Mouse (Mus musculus) midbrain, embryonic 10.5 days (tissue): ENCODE data around the gene Calm3. TPM values are rescaled to one million over a fixed set of nuclear protein-coding genes. Genes with fewer than 3 reads are reported as not detected.
"Not testable (repeated sequence)": the region's sequence is repeated elsewhere in the genome, so short reads cannot be mapped to it uniquely, and the experiment has no call there.

Source experiments
- DNase-seq: peaks from one replicate; pipeline ENCODE4 v3.0.0-alpha.2; 2017; ENCODE audit warnings: low spot score
- H3K27ac ChIP-seq: fragments of 300-500 bp; sonication (generic); replicated peaks from 2 replicates; pipeline ENCODE4 v1.5.1; 2016; ENCODE audit warnings: mild to moderate bottlenecking
- H3K27me3 ChIP-seq: fragments of 300-500 bp; sonication (generic); 2 replicates; pipeline ENCODE4 v1.6.1; 2016; ENCODE audit warnings: low read depth, mild to moderate bottlenecking; ENCODE audit not compliant: poor library complexity, severe bottlenecking
- H3K36me3 ChIP-seq: fragments of 300-500 bp; sonication (generic); 2 replicates; pipeline ENCODE4 v1.6.1; 2016; ENCODE audit warnings: mild to moderate bottlenecking, moderate library complexity
- H3K4me1 ChIP-seq: fragments of 300-500 bp; sonication (generic); 2 replicates; pipeline ENCODE4 v1.6.1; 2016
- H3K4me3 ChIP-seq: fragments of 300-500 bp; sonication (generic); 2 replicates; pipeline ENCODE4 v1.5.1; 2016; ENCODE audit warnings: mild to moderate bottlenecking, moderate library complexity
- H3K9me3 ChIP-seq: fragments of 300-500 bp; sonication (generic); replicated peaks from 2 replicates; pipeline ENCODE4 v1.6.1; 2016; ENCODE audit warnings: mild to moderate bottlenecking
- WGBS: fragments of 180-500 bp; shearing (Covaris S2); methylation state at CpG from one replicate; pipeline ENCODE4 v1.1.7; 2016; 5-methylcytosine and 5-hydroxymethylcytosine counted together
- polyA plus RNA-seq: library from polyadenylated mRNA; unstranded; fragments of >200 nt; fragmentation: Nextera tagmentation; extraction: Ambion mirVana; gene quantifications from 2 replicates; pipeline ENCODE4 v1.2.1, GENCODE M21; 2016

Gene Calm3
- 174 and 180 TPM in 2 replicates for polyA plus RNA-seq

- Histone ChIP-seq H3K4me3 (peak within 1 kb of the TSS; percentile 97), H3K4me1 (peaks cover 39% of the 10 kb centered on the region), H3K27me3 (no peaks in the 10 kb centered on the region), H3K9me3 (no peaks in the 10 kb centered on the region), H3K36me3 (peaks cover 28% of the 10 kb centered on the region), H3K27ac (peak within 1 kb of the TSS; percentile 99)
- peak; percentile 100 for DNase-seq
- WGBS = 1% methylated on average over 64 of the region's 64 CpGs
Measured at GRCm38 (mm10) chr7:16924037-16924834, at the start of gene Calm3. TSS of gene Calm3 (minus strand) at chr7:16924114.

GRCm38 (mm10) chr7:16971160-16971559 is 47.2 kb upstream of the Calm3 start:
- peaks cover 6% of the 10 kb centered on the region; the same call in 1 of the 2 replicates for H3K9me3 ChIP-seq
- no peak overlapping the region for H3K4me3 ChIP-seq
- no peaks in the 10 kb centered on the region for H3K27me3 ChIP-seq
- H3K36me3 ChIP-seq = no peaks in the 10 kb centered on the region
- 86% methylated on average over 3 of the region's 3 CpGs for WGBS
- H3K27ac ChIP-seq = no peak overlapping the region
- peaks cover 4% of the 10 kb centered on the region; the same call in 1 of the 2 replicates for H3K4me1 ChIP-seq
- DNase-seq = no peak

DNA sequence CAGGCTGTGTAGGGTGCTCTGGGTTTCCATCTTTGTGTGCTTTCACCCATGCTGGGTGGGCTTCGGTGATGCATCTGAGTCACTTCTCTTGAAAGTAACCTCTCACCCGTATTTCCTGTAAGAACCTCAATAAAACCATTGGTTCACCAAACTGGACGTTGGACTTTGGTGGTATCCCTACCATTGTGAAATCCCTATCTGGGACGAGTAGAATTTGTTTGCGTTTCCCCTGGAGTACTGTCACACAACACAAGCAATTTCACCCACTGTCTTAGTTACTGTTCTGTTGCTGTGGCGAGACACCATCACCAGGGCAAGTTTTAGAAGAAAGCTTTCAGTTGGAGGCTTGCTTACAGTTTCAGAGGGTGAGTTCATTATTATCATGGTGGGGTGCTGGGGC is 44.5 kb upstream of the Calm3 start:
- Histone ChIP-seq H3K27me3 (no peaks in the 10 kb centered on the region), H3K9me3 (peaks cover 6% of the 10 kb centered on the region; the same call in 1 of the 2 replicates), H3K4me1 (peaks cover 4% of the 10 kb centered on the region; the same call in 1 of the 2 replicates), H3K27ac (no peak overlapping the region), H3K36me3 (no peaks in the 10 kb centered on the region), H3K4me3 (no peak overlapping the region)
- DNase-seq = no peak
- 86% methylated on average over 6 of the region's 6 CpGs for WGBS

DNA sequence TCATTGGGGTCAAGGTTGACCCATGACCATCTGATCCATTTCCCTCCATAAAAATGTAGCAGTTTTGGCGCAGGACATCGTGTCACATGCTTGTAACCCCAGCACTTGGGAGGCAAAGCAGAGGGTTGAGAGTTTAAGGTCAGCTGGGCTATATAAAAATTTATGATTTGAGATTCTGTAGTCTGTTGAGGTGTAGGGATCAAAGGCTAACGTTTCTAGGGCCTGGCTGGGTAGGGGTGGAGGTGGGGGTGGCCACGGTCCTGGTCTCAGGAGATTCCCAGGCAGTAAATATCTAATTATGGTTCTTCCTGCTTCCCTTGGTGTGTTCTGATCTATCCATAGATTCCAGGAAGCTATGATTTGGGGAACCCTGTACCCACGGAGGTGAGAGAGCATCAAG is 37.8 kb upstream of the Calm3 start:
- Histone ChIP-seq H3K27me3 (no peaks in the 10 kb centered on the region), H3K36me3 (peaks cover 17% of the 10 kb centered on the region), H3K4me3 (no peak overlapping the region), H3K4me1 (peaks cover 39% of the 10 kb centered on the region), H3K9me3 (no peaks in the 10 kb centered on the region), H3K27ac (peak overlapping the region; percentile 93; the same call in 1 of the 2 replicates)
- 83% methylated on average over 5 of the region's 5 CpGs for WGBS
- no peak for DNase-seq

DNA sequence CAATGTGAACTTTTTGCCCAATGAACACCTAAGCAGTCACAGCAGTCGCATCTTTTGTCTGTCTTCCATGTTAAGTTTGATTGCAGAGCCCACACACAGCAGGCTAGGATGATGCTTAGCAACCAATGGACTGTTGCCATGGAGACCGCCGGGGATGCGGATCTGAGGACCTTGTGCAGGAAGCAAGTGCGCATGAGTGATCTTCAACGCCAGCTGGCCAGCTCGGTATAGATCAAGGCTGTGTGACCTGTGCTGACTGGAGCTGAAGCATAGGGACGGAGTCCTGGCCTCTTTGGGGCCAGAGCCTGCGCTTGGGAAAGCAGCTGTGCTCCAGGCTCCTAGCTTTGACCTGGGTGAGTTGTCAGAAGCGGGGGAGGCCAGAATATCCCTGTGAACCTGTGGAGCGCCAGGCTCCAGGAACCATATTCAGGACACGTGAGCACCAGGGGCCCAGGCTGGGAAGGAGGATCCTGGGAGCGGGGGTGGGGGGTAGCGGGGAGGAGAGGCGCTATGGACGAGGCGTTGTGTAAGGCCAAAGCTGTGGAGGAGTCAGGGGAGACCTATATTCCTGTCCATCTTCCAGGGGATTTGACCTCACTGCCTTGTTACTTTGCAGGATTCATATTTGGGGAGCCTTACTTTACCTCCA is 35.7 kb upstream of the Calm3 start, which contains the start of gene Pnmal1:
Pnmal1 (plus strand) TSS at position 141 of the 649 bp plus-strand sequence.
- peaks cover 17% of the 10 kb centered on the region for H3K36me3 ChIP-seq
- no peaks in the 10 kb centered on the region for H3K27me3 ChIP-seq
- WGBS = 16% methylated on average over 17 of the region's 17 CpGs
- peak within 1 kb of the TSS; percentile 93 for H3K27ac ChIP-seq
- H3K4me1 ChIP-seq = peaks cover 44% of the 10 kb centered on the region
- H3K9me3 ChIP-seq = peaks cover 7% of the 10 kb centered on the region; the same call in 1 of the 2 replicates
- peak within 1 kb of the TSS; percentile 51 for H3K4me3 ChIP-seq
- peak; percentile 97 for DNase-seq

DNA sequence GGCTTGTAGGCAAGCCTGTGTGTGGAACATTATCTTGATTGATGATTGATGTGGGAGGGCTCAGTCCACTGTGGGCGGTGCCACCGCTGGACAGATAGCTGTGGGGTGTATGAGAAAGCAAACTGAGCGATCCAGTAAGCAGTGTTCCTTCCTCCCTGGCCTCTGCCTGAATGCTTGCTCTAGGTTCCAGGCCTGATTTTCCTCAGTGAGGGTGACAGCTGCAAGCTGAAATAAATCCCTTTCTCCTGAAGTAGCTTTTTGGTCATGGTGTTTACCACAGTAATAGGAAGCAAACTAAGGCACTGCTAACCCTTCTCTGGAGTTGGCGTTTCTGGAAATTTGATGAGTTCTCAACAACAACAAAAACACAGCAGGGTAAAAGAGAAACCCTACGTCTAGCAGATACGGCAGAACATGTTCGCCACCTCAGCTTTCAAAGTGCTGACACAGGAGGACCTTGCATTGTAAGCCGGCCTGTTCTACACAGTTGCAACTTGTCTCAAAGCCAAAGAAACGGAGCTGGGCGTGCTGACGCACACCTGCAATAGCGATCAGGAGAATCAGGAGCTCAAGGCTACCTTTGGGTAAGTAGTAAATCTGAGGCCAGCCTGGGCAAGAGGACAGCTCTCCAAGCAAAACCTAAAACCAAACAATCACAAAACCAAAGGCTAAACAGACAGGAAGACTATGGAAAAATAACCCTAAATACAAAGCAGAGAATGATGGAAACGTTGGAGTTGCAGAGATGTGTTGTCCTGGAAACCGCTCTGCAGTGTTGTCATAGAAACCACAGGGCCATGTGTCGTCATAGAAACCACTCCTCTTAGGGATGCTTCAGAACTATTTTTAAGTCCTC is 32.7 kb upstream of the Calm3 start:
- 66% methylated on average over 15 of the region's 15 CpGs for WGBS
- peaks cover 43% of the 10 kb centered on the region for H3K4me1 ChIP-seq
- no peak overlapping the region for H3K4me3 ChIP-seq
- H3K27ac ChIP-seq = peak overlapping the region; percentile 61
- peaks cover 7% of the 10 kb centered on the region; the same call in 1 of the 2 replicates for H3K9me3 ChIP-seq
- peak; percentile 40 for DNase-seq
- peaks cover 7% of the 10 kb centered on the region; the same call in 1 of the 2 replicates for H3K36me3 ChIP-seq
- H3K27me3 ChIP-seq = peaks cover 9% of the 10 kb centered on the region; the same call in 1 of the 2 replicates

- Histone ChIP-seq H3K36me3 (no peaks in the 10 kb centered on the region; the same call in 1 of the 2 replicates), H3K9me3 (peaks cover 7% of the 10 kb centered on the region; the same call in 1 of the 2 replicates), H3K27ac (no peak overlapping the region), H3K4me1 (peaks cover 40% of the 10 kb centered on the region), H3K4me3 (no peak overlapping the region), H3K27me3 (peaks cover 11% of the 10 kb centered on the region)
- WGBS = 90% methylated on average over 4 of the region's 4 CpGs
- DNase-seq = no peak
Measured at GRCm38 (mm10) chr7:16955712-16956111, 31.8 kb upstream of the Calm3 start.

DNA sequence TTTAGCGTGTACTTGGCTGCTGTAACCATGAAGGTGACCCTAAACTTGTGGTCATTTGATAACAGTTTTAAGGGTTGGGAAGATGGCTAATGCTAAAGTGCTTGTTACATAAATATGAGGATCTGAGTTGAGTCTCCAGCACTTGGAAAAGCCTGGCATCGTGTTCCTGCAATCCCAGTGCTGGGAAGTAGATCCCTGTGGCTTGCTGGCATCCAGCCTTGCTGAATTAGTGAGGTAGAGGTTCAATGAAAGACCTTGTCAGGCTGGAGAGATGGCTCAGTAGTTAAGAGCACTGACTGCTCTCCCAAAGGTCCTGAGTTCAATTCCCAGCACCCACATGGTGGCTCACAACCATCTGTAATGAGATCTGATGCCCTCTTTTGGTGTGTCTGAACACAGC is 29.9 kb upstream of the Calm3 start:
- not testable (repeated sequence) for DNase-seq, H3K4me3 ChIP-seq, H3K36me3 ChIP-seq, H3K27ac ChIP-seq, H3K9me3 ChIP-seq
- H3K27me3 ChIP-seq = peaks cover 31% of the 10 kb centered on the region
- WGBS = 71% methylated on average over 2 of the region's 2 CpGs
- peaks cover 35% of the 10 kb centered on the region for H3K4me1 ChIP-seq

GRCm38 (mm10) chr7:16950861-16951635 is 27.1 kb upstream of the Calm3 start:
- DNase-seq = peak; percentile 86
- H3K36me3 ChIP-seq = no peaks in the 10 kb centered on the region
- peaks cover 58% of the 10 kb centered on the region for H3K27me3 ChIP-seq
- peaks cover 43% of the 10 kb centered on the region for H3K4me1 ChIP-seq
- no peak overlapping the region for H3K4me3 ChIP-seq
- H3K27ac ChIP-seq = no peak overlapping the region
- 27% methylated on average over 18 of the region's 18 CpGs for WGBS
- peaks cover 7% of the 10 kb centered on the region; the same call in 1 of the 2 replicates for H3K9me3 ChIP-seq

- 12% methylated on average over 29 of the region's 29 CpGs for WGBS
- H3K27ac ChIP-seq = peak overlapping the region; percentile 38
Measured at GRCm38 (mm10) chr7:16949908-16950841, 26.3 kb upstream of the Calm3 start.

More at GRCm38 (mm10) chr7:16949908-16950841, 26.3 kb upstream of the Calm3 start:
- Histone ChIP-seq H3K27me3 (peaks cover 67% of the 10 kb centered on the region), H3K4me3 (peak overlapping the region; percentile 49), H3K9me3 (peaks cover 6% of the 10 kb centered on the region; the same call in 1 of the 2 replicates), H3K36me3 (no peaks in the 10 kb centered on the region), H3K4me1 (peaks cover 52% of the 10 kb centered on the region)
- DNase-seq = peak; percentile 85
